Mouse (Mus musculus) monocyte, adult 5-6 weeks (primary cell): ENCODE data around the gene Mex3b. TPM values are rescaled to one million over a fixed set of nuclear protein-coding genes. Genes with fewer than 3 reads are reported as not detected.

ENCODE experiments used
- ATAC-seq: fragments of 153-309, 156-312 bp; replicated peaks from 2 replicates; pipeline ENCODE4 v1.8.0; 2017; ENCODE audit warnings: mild to moderate bottlenecking; ENCODE audit not compliant: low TSS enrichment, insufficient number of reproducible peaks, severe bottlenecking, poor library complexity, low FRiP score
- total RNA-seq: library from RNA; stranded (forward); fragments of 200-1000, 200-491, 200-594 nt; gene quantifications from 3 replicates; pipeline ENCODE4 v1.2.3, GENCODE M21; 2017

Mex3b gene
- total RNA-seq, 1 experiment from 2014 or later = 3.3 TPM

GRCm38 (mm10) chr7:82905527-82905926 lies 38.4 kb downstream of the Mex3b start:
- ATAC-seq = no peak

DNA sequence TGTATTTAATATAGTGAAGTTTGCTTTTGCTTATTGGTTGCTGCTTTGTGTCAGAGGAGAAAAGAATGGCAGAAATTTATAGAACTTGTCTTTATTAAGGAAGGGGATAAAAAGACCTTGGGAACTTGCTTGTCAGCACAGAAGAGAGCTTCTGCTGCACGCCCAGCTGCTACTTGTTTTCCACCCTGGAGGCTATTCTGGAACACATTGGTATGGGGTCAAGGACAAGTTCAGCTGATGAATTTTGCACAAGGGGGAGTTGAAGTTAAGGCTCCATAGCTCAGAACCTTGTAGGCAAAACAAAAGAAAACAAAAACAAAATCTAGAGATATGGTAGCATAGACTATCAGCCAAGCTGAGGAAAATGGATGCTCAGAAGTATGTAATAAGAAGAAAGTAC lies 39.9 kb downstream of the Mex3b start:
- no peak for ATAC-seq

- ATAC-seq = no peak
These were observed 43.6 kb downstream of the Mex3b start for GRCm38 (mm10) chr7:82910536-82911384.

GRCm38 (mm10) chr7:82911501-82911900 lies 44.4 kb downstream of the Mex3b start:
- ATAC-seq = no peak

GRCm38 (mm10) chr7:82914297-82914696 lies 47.2 kb downstream of the Mex3b start:
- ATAC-seq = no peak

Other genes starting within 250 kb of the Mex3b start
- not detected in 3 replicates for gene Saxo2, start 218.8 kb upstream of the Mex3b start, total RNA-seq
- gene Efl1, start 218.7 kb upstream of the Mex3b start, total RNA-seq = 20.5 to 31.3 TPM (median 28.3 TPM) in 3 replicates